Mouse (Mus musculus) mouse trophoblast stem cell (cell line): ENCODE results near the gene Trmt10b.

Source experiments
- in situ Hi-C, 2 experiments: fragments of 300-500 bp; cut with MseI, MboI; formaldehyde crosslinking; loops; 2 replicates in 1 of 2; 3 replicates in 1 of 2; pipeline ENCODE4 v1.15.1; 2025

Trmt10b gene

GRCm38 (mm10) chr4:45296662-45297564 is at the start of gene Trmt10b:
Gene Trmt10b (plus strand): TSS chr4:45297127.
- in situ Hi-C loops = no loop called here

- in situ Hi-C loops = no loop called here
Measured at GRCm38 (mm10) chr4:45251265-45251664, 45.7 kb upstream of the Trmt10b start.

GRCm38 (mm10) chr4:45252861-45253262 is 44.1 kb upstream of the Trmt10b start:
- in situ Hi-C loops = no loop called here

GRCm38 (mm10) chr4:45253839-45254601 is 42.9 kb upstream of the Trmt10b start:
- in situ Hi-C loops = no loop called here

GRCm38 (mm10) chr4:45259232-45259832 is 37.6 kb upstream of the Trmt10b start:
- in situ Hi-C loops = no loop called here

- in situ Hi-C loops = no loop called here
Measured at GRCm38 (mm10) chr4:45261551-45261950, 35.4 kb upstream of the Trmt10b start.

GRCm38 (mm10) chr4:45267883-45268282 is 29.0 kb upstream of the Trmt10b start:
- in situ Hi-C loops = no loop called here

- in situ Hi-C loops = no loop called here
Measured at GRCm38 (mm10) chr4:45271041-45271452, 25.9 kb upstream of the Trmt10b start.

- in situ Hi-C loops = no loop called here
Measured at GRCm38 (mm10) chr4:45275770-45276169, 21.2 kb upstream of the Trmt10b start.

- in situ Hi-C loops = no loop called here
Measured at GRCm38 (mm10) chr4:45279292-45279691, 17.6 kb upstream of the Trmt10b start.

GRCm38 (mm10) chr4:45279981-45280548 is 16.9 kb upstream of the Trmt10b start:
- in situ Hi-C loops = loop anchor here (5.0 to 10.0 kb wide), 3 partner anchors 118 to 265 kb away; partner anchors contain the start of genes Polr1e (in 1 of the 2) and Zbtb5 (in 1 of the 2)

- in situ Hi-C loops = loop anchor here (10.0 kb wide), 2 partner anchors 172 to 272 kb away; partner anchors contain the start of genes Polr1e (in 1 of the 2) and Zbtb5 (in 1 of the 2)
Measured at GRCm38 (mm10) chr4:45286318-45286717, 10.6 kb upstream of the Trmt10b start.

- in situ Hi-C loops = loop anchor here (10.0 kb wide), 2 partner anchors 173 to 273 kb away; partner anchors contain the start of genes Polr1e (in 1 of the 2) and Zbtb5 (in 1 of the 2)
Measured at GRCm38 (mm10) chr4:45287906-45288305, 9.0 kb upstream of the Trmt10b start.

- in situ Hi-C loops = no loop called here
Measured at GRCm38 (mm10) chr4:45305536-45305935, 8.6 kb downstream of the Trmt10b start.

- in situ Hi-C loops = no loop called here
Measured at GRCm38 (mm10) chr4:45308046-45308445, 11.1 kb downstream of the Trmt10b start.

- in situ Hi-C loops = no loop called here
Measured at GRCm38 (mm10) chr4:45308606-45309005, 11.7 kb downstream of the Trmt10b start.

- in situ Hi-C loops = no loop called here
Measured at GRCm38 (mm10) chr4:45311056-45311455, 14.1 kb downstream of the Trmt10b start.

- in situ Hi-C loops = no loop called here
Measured at GRCm38 (mm10) chr4:45320159-45320816, 23.4 kb downstream of the Trmt10b start.

- in situ Hi-C loops = no loop called here
Measured at GRCm38 (mm10) chr4:45331139-45331538, 34.2 kb downstream of the Trmt10b start.

GRCm38 (mm10) chr4:45332466-45332865 is 35.5 kb downstream of the Trmt10b start:
- in situ Hi-C loops = no loop called here

GRCm38 (mm10) chr4:45341226-45341625 is 44.3 kb downstream of the Trmt10b start:
- in situ Hi-C loops = no loop called here
